Mouse (Mus musculus): Measurements from ENCODE around the gene Apbb2. TPM values are rescaled to one million over a fixed set of nuclear protein-coding genes. Genes with fewer than 3 reads are reported as not detected.

Apbb2 gene
- total and polyA plus RNA-seq, 3 experiments = 0.34 to 0.40 (median 0.34) TPM

GRCm38 (mm10) chr5:66516311-66516710 lies 102.3 kb downstream of the Apbb2 start:
- Histone ChIP-seq H3K9ac (ENCODE audit: insufficient read depth, low read depth) (no peak overlapping the region), H3K9me3 (replicated peaks; ENCODE audit: low read length) (no peaks in the 10 kb centered on the region), H3K27ac (ENCODE audit: insufficient read depth, low read depth) (no peak overlapping the region), H3K4me3 (replicated peaks in 1 of 3; ENCODE audit: low read depth in 2 of 3, low read length in 2 of 3, poor library complexity in 1 of 3) (no peak overlapping the region), H3K27me3 (replicated peaks) (no peaks in the 10 kb centered on the region), H3K36me3 (replicated peaks in 1 of 2; ENCODE audit: control insufficient read depth in 1 of 2, insufficient read depth in 1 of 2, low read length in 1 of 2) (no peaks in the 10 kb centered on the region), H3K4me1 (ENCODE audit: control insufficient read depth in 1 of 2, insufficient read depth in 2 of 2) (peaks cover 0 to 11% of the 10 kb centered on the region in 2 experiments; a peak in 1 of 4 replicates), H3K79me2 (replicated peaks; ENCODE audit: control insufficient read depth, extremely low read depth, insufficient read depth, poor library complexity, severe bottlenecking) (no peaks in the 10 kb centered on the region), H3K4me2 (ENCODE audit: insufficient read depth, low read depth, poor library complexity, severe bottlenecking) (no peak overlapping the region)
- peak; percentile 11 for DNase-seq (ENCODE audit: extremely low read depth)
- dilution Hi-C loops (cut with MboI; ENCODE audit: extremely low pct_ligation_motif_present, extremely low pct_unique_long_range_greater_than_20kb, low sequenced_read_pairs) (no loop called here), in situ Hi-C loops (cut with MboI; ENCODE audit: low pct_ligation_motif_present, low pct_unique_long_range_greater_than_20kb, low sequenced_read_pairs) (no loop called here)
- TF ChIP-seq SMC3 (IDR thresholded peaks at IDR 0.05; ENCODE audit: low read depth, low read length) = no peak
- TF ChIP-seq TCF12 (IDR thresholded peaks at IDR 0.05; ENCODE audit: low read depth, low read length) = no peak
- no peak for TF ChIP-seq MYC (IDR thresholded peaks at IDR 0.05; ENCODE audit: low read depth, low read length)

GRCm38 (mm10) chr5:66515271-66515670 lies 103.3 kb downstream of the Apbb2 start:
- DNase-seq (ENCODE audit: extremely low read depth) = no peak
- no peak overlapping the region for H3K4me2 ChIP-seq (ENCODE audit: insufficient read depth, low read depth, poor library complexity, severe bottlenecking)
- no peaks in the 10 kb centered on the region for H3K9me3 ChIP-seq (replicated peaks; ENCODE audit: low read length)
- peaks cover 0 to 20% of the 10 kb centered on the region in 2 experiments; a peak in 2 of 4 replicates for H3K4me1 ChIP-seq (ENCODE audit: control insufficient read depth in 1 of 2, insufficient read depth in 2 of 2)
- dilution Hi-C loops (cut with MboI; ENCODE audit: extremely low pct_ligation_motif_present, extremely low pct_unique_long_range_greater_than_20kb, low sequenced_read_pairs) = no loop called here
- H3K36me3 ChIP-seq (replicated peaks in 1 of 2; ENCODE audit: control insufficient read depth in 1 of 2, insufficient read depth in 1 of 2, low read length in 1 of 2) = no peaks in the 10 kb centered on the region
- H3K79me2 ChIP-seq (replicated peaks; ENCODE audit: control insufficient read depth, extremely low read depth, insufficient read depth, poor library complexity, severe bottlenecking) = no peaks in the 10 kb centered on the region
- H3K4me3 ChIP-seq (replicated peaks in 1 of 3; ENCODE audit: low read depth in 2 of 3, low read length in 2 of 3, poor library complexity in 1 of 3) = no peak overlapping the region
- in situ Hi-C loops (cut with MboI; ENCODE audit: low pct_ligation_motif_present, low pct_unique_long_range_greater_than_20kb, low sequenced_read_pairs) = no loop called here
- no peak overlapping the region for H3K27ac ChIP-seq (ENCODE audit: insufficient read depth, low read depth)
- H3K27me3 ChIP-seq (replicated peaks) = no peaks in the 10 kb centered on the region
- no peak overlapping the region for H3K9ac ChIP-seq (ENCODE audit: insufficient read depth, low read depth)
- no peak for TF ChIP-seq SMC3 (IDR thresholded peaks at IDR 0.05; ENCODE audit: low read depth, low read length)
- no peak for TF ChIP-seq NELFE (IDR thresholded peaks at IDR 0.05; ENCODE audit: low read depth, low read length)
- no peak for TF ChIP-seq MAZ (IDR thresholded peaks at IDR 0.05; ENCODE audit: low read depth, low read length)
- no peak for TF ChIP-seq MAX (IDR thresholded peaks at IDR 0.05; ENCODE audit: low read length)
- no peak for TF ChIP-seq HCFC1 (IDR thresholded peaks at IDR 0.05; ENCODE audit: low read depth, low read length)
- no peak for TF ChIP-seq RCOR1 (conservative IDR thresholded peaks at IDR 0.05; ENCODE audit: low read depth, low read length)

GRCm38 (mm10) chr5:66514659-66515058 lies 103.9 kb downstream of the Apbb2 start:
- no peaks in the 10 kb centered on the region for H3K36me3 ChIP-seq (replicated peaks in 1 of 2; ENCODE audit: control insufficient read depth in 1 of 2, insufficient read depth in 1 of 2, low read length in 1 of 2)
- H3K4me1 ChIP-seq (ENCODE audit: control insufficient read depth in 1 of 2, insufficient read depth in 2 of 2) = peaks cover 0 to 22% of the 10 kb centered on the region in 2 experiments; a peak in 2 of 4 replicates
- no peak overlapping the region for H3K4me2 ChIP-seq (ENCODE audit: insufficient read depth, low read depth, poor library complexity, severe bottlenecking)
- H3K9me3 ChIP-seq (replicated peaks; ENCODE audit: low read length) = no peaks in the 10 kb centered on the region
- no peaks in the 10 kb centered on the region for H3K79me2 ChIP-seq (replicated peaks; ENCODE audit: control insufficient read depth, extremely low read depth, insufficient read depth, poor library complexity, severe bottlenecking)
- no peak for DNase-seq (ENCODE audit: extremely low read depth)
- H3K27me3 ChIP-seq (replicated peaks) = no peaks in the 10 kb centered on the region
- dilution Hi-C loops (cut with MboI; ENCODE audit: extremely low pct_ligation_motif_present, extremely low pct_unique_long_range_greater_than_20kb, low sequenced_read_pairs) = no loop called here
- TF ChIP-seq MAX (IDR thresholded peaks at IDR 0.05; ENCODE audit: low read length) = no peak
- no peak for TF ChIP-seq POLR2A (IDR thresholded peaks at IDR 0.05; ENCODE audit: low read depth, low read length)
- TF ChIP-seq ELF1 (IDR thresholded peaks at IDR 0.05; ENCODE audit: low read depth, low read length) = no peak
- TF ChIP-seq MAFK (IDR thresholded peaks at IDR 0.05; ENCODE audit: insufficient replicate concordance, low read length) = no peak
- no peak for TF ChIP-seq UBTF (IDR thresholded peaks at IDR 0.05; ENCODE audit: low read depth, low read length)
- no peak for TF ChIP-seq IRF4 (IDR thresholded peaks at IDR 0.05; ENCODE audit: low read depth, low read length)
- no peak for TF ChIP-seq TBP (conservative IDR thresholded peaks at IDR 0.05; ENCODE audit: low read depth, low read length)
- no peak for TF ChIP-seq ZNF384 (IDR thresholded peaks at IDR 0.05; ENCODE audit: low read depth, low read length)
- TF ChIP-seq MEF2A (IDR thresholded peaks at IDR 0.05; ENCODE audit: borderline replicate concordance, low read depth, low read length) = no peak
- no peak for TF ChIP-seq ZC3H11A (IDR thresholded peaks at IDR 0.05; ENCODE audit: low read depth, low read length)
- TF ChIP-seq MXI1 (IDR thresholded peaks at IDR 0.05; ENCODE audit: low read depth, low read length) = no peak
- H3K9ac ChIP-seq (ENCODE audit: insufficient read depth, low read depth) = no peak overlapping the region
- in situ Hi-C loops (cut with MboI; ENCODE audit: low pct_ligation_motif_present, low pct_unique_long_range_greater_than_20kb, low sequenced_read_pairs) = no loop called here
- H3K4me3 ChIP-seq (replicated peaks in 1 of 3; ENCODE audit: low read depth in 2 of 3, low read length in 2 of 3, poor library complexity in 1 of 3) = no peak overlapping the region
- no peak overlapping the region for H3K27ac ChIP-seq (ENCODE audit: insufficient read depth, low read depth)

Measured in CH12.LX (cell line).